Mouse (Mus musculus): ENCODE measurements at regions not wholly inside any gene's neighbourhood (a gene's known extent, or its start where the extent isn't known, plus 50 kb on each side); places are given as distances from the start of the nearest gene placed in this dataset.
A peak's percentile ranks its signal among the peaks of the same experiment; 100 is the strongest.

DNA sequence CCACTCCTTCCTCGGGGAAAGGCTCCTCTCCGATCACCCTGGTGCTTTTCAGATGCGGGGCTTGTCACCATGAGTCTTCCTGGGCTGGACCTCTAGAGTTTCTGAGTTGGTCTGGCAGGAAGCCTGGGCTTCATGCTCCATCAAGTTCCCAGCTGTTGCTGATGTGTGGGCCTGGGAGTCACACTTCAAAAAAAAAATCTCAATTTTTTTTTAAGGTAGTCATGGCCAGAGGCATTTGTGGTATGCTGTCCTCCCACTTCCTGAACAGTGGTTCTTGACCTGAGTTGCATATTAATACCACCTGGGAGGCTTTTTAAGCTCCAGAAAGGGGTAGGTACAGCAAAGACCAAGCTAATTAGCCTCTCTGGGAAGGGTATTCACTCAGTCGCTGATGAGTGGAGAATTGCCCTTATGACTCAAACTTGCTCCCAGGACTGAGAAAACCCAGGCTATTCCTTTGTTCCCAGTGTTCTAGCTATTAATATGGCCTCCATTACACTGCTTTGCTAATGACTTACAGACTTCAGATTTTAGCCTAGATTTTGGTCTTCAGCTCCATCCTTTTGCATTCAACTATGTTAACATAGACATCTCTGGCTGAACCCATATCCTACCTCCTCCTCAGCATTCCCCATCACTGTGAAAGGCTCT lies 52.1 kb upstream of the St8sia2 start:
- H3K4me3 ChIP-seq (ENCODE audit: insufficient read depth, low read length) = no peak overlapping the region
- TF ChIP-seq POLR2A (IDR thresholded peaks at IDR 0.05; ENCODE audit: low read depth, low read length) (no peak), CTCF (IDR thresholded peaks at IDR 0.05; ENCODE audit: borderline replicate concordance, insufficient read depth, low read length) (no peak)

More for the DNA sequence above, 52.1 kb upstream of the St8sia2 start:
- peaks cover 11% of the 10 kb centered on the region for H3K4me1 ChIP-seq (ENCODE audit: control insufficient read depth, insufficient read depth, low read length)
- peak overlapping the region; percentile 95 for H3K27ac ChIP-seq (ENCODE audit: insufficient read depth, low read length)

Data from embryonic fibroblast, embryonic 13.5 days (primary cell).